Mouse (Mus musculus) kidney, postnatal 25 days (tissue): ENCODE results near the gene Gm20834.
"Not testable (repeated sequence)": the region's sequence is repeated elsewhere in the genome, so short reads cannot be mapped to it uniquely, and the experiment has no call there.

ENCODE experiments used
- DNase-seq, 2 experiments: peaks; one replicate each; pipeline ENCODE4 v3.0.0; 2021; ENCODE audit warnings: mixed read lengths in 2 of 2

Gene Gm20834

DNA sequence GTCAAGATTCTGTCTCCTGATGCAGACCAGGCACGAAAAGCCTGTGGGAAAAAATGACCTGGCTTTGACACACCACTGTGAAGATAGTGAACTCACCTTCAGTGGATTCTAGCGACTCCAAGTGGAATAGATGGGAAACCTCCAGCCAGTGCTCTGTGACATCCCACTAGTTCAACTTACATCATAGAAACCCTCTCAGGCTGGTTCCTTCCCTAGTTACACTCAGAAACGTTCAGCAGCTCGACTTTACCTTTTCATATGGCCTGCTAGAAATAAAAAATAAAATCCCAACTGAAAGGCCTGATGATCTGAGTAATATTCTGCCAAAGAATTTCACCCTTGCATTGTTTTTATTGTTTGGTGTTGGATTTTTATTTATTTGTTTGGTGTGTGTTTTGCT is at the start of gene Gm20834:
Gene Gm20834 (minus strand): TSS at position 101 of the 400 bp plus-strand sequence.
- DNase-seq, result not testable (repeated sequence)
